Mouse (Mus musculus): ENCODE results near the gene Vopp1.

GRCm38 (mm10) chr6:57805218-57806069 is 19.5 kb downstream of the Vopp1 start:
- TF ChIP-seq POLR2A (IDR thresholded peaks at IDR 0.05; ENCODE audit: borderline replicate concordance, control insufficient read depth, low read depth, low read length) (no peak), CTCF (IDR thresholded peaks at IDR 0.05; ENCODE audit: control insufficient read depth, insufficient read depth, low read length) (no peak)

All from bone marrow, adult 2 months (tissue).